Mouse (Mus musculus): ENCODE measurements around the gene Rapgef5.

Rapgef5 gene

GRCm38 (mm10) chr12:117533176-117534086 lies 17.2 kb downstream of the Rapgef5 start:
- DNase-seq: peak; percentile 12

- peak; percentile 8 for DNase-seq
Measured at GRCm38 (mm10) chr12:117534087-117534751, 17.9 kb downstream of the Rapgef5 start.

DNA sequence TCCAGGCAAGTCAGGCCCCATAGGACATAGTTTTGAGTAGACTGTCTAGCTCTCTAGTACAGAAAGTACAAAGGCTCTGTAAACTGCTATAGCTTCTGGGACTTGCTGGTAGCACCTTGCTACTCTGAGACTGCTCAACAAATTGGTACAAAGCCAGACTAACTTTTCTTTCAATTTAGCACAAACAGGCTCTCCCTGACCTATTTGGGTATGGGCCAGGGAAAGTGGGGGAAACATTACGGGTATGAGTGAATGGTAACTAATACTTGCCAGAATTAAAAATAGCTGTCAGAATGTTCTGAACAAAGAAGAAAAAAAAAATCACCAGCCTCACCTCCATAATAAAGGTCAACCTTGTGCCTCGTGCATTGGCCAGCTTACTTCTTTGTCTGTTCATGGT lies 24.1 kb downstream of the Rapgef5 start:
- DNase-seq: no peak

DNA sequence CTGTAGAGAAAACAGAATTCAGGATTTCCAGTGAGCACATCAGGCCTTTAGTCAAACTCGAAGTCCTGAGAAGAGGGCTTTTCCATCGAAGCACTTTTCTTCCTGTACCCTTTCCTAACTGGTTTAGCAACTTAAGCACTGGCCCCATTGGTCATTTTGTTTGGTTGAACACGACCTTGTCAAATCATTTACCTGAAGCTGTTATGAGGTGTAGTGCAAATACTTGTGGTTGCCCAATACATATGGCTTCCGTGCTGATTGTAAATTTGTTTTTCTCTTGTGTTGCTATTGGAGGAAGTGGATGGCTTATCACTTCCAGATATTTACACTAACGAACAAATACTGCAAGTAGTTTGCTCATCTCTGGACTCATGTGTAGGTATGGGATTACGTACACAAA lies 29.0 kb downstream of the Rapgef5 start:
- no peak for DNase-seq

DNA sequence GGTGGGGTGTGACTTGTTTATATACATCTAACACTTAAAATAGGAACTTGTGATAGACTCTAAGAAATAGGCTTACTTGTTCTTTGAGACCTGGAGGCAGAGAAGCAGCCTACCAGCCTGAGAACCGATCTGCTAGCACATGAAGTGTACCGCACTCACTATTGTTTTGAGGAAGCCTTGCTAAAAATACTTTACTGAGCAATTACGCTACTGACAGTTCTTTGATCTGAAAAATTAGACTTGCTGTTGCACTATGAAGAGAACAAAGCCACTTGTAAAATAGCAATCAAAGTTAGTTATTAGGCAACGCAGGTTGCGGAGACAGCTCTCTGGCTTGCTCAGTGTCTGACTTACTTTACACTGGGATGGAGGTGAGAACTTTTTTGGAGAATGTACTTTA lies 37.1 kb downstream of the Rapgef5 start:
- DNase-seq: no peak

DNA sequence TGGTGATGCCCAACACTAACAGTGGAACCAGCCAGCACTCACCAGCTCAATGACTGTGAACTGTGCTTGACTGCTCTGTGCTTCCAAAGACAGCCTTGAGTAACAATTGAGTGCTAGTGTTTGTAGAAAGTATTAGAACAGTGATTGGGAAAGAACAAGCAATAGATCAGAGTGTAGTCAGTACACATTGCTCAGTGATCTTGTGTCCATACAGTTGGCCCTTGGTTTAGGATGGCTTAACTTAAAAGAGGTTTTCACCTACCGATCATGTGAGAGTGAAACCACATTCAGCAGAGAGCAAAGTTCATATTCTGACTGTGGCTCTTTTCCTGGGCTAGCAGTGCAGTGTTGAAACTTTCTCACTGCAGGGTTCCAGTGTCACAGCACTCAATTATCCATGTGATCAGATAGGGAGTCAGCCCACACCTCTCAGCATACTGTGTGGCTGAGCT lies 38.4 kb downstream of the Rapgef5 start:
- DNase-seq: no peak

DNA sequence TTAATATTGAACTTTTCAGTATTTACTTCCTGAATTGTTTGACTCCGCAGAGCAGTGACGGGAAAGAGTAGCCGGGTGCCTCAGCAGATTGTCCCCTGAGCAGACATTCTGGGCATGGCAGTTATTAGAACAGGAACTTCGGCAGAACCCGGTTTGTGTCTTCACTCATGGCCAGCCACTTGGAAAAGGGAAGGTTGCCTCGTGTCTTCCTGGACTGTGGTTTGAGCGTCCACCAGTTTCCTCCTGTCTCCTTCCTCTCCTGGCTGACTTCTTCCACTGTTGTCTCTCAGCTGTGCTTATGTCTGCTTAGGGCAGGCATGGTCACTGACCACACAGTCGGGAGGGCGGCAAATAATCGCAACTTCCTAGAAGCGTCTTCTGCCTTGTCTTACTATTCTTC lies 44.2 kb downstream of the Rapgef5 start:
- DNase-seq: no peak

DNA sequence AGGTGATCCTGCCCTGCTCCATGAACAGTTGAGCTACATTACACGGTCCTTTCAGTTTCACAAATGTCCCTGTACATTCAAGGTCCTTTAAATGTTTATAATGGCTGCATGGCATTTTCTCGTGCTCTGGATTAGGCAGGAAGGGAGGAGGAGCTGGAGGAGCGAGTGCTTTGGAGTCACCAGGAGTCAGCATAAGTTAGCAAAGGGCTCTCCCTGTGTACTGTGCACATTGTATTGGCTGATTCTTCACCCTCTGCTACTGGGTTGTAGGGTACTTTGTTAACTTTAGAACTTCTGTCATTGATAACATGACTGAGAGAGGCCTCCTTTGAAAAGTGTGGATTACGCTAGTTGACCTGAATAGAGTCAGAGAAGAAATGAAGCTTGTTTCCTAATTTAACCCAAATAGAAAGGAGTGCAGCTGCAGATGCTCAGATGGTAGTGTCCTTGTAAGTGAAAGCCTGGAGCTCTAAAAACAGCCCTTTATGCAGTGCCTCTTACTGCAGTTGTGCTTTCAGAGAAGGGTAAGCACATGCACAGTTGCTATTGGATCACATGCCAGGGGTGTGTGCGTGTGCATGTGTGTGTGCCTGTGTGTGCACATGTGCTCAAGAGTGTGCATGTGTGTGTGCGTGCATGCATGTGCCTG lies 45.3 kb downstream of the Rapgef5 start:
- DNase-seq: no peak

- no peak for DNase-seq
Measured at GRCm38 (mm10) chr12:117562085-117562484, 45.8 kb downstream of the Rapgef5 start.

GRCm38 (mm10) chr12:117563859-117564258 lies 47.6 kb downstream of the Rapgef5 start:
- no peak for DNase-seq

- DNase-seq: no peak
Measured at GRCm38 (mm10) chr12:117566298-117566697, 50.0 kb downstream of the Rapgef5 start.

DNA sequence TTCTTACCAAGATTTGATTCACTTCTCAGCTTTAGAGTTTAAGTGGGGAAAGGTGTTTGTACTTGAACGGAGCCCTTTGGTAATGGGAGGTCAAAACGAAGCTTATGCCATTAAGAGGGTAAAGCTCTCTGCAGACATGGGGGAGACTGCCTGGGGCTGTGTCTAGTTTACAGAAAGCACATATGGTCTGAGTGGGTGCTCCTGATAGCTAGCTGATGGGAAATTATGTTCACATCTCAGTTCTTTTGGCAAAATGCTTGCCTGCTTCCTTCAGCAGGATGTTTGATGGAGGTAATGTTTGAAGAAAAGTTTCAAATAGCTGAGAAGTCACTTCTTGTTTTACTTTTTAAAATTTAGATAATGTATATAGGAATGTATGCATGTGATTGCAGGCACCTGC lies 53.4 kb downstream of the Rapgef5 start:
- DNase-seq: no peak

DNA sequence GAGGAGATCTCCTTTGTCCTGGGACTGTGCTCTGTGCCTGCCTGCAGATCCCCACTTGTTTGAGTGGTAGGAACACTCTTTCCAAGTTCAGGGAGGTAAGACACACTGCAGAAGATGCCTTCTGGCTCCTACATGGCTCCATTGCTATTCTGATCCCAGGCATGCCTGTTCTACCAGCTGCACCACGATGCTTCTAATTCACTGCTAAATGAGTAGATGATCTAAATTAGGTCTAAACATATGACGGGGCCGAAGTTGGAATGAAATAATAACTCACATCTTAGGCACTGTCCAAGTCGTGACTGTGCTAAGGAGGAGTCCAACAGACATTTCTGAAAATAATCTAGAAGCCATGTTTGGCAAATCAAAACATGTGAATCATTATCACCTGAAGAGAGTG lies 68.0 kb downstream of the Rapgef5 start:
- no peak for DNase-seq

DNA sequence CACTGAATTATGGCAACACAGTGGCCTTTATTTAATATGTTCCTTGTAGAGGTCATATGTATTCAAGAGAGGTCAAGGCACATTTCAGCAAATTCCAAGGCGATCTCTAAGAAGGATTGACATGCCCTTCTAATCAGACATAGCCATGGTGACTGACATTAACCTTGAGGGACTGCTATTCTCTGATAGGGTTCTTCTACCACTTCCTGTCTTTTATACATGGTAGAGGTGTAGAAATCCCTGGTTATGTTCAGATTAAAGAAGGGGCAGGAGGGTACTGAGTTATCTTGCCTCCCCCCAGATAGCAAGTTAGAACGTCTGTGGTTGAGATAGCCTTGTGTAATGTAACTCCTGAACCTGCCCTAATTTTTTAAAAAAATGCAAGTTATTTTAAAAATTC lies 69.1 kb downstream of the Rapgef5 start:
- no peak for DNase-seq

DNA sequence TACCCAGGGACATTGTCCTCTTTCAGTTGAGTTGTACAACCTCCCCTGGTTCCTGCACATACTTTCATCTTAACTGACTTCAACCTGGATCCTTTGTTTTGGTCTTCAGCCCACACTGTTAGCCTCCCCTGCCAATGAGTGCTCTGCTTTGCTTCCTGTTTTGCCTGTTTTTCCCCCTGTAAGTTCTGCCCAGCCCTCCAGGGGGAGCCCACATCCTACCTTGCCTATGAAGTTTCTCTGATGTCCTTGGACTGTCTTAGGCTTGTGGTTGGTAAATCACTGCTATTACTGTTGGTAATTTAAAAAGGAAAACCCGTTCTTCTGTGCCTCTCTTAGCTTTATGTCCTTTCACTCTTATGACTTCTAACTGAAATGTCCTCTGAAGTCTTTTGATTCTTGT lies 69.8 kb downstream of the Rapgef5 start:
- peak; percentile 11 for DNase-seq

DNA sequence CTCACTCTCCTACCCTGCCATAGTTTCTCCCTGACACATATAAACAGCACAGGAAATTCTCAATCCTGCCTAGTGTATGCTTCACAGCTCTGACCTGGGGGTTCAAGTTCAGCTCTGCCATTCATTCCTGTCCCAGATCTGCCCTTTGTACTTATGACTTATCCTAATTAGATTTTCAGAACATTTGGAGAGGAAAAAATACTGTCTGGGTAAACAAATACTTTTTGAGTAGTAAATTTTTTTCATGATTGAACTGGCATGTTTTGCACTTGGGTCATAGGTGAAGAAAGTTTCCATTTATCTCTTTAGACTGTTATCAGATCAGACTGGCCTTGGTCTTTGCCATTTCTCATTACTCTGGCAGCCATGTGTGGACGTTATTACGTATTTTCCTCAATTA lies 72.9 kb downstream of the Rapgef5 start:
- no peak for DNase-seq

GRCm38 (mm10) chr12:117592019-117592418 lies 75.7 kb downstream of the Rapgef5 start:
- no peak for DNase-seq

- DNase-seq: no peak
Measured at GRCm38 (mm10) chr12:117592583-117592982, 76.3 kb downstream of the Rapgef5 start.

DNA sequence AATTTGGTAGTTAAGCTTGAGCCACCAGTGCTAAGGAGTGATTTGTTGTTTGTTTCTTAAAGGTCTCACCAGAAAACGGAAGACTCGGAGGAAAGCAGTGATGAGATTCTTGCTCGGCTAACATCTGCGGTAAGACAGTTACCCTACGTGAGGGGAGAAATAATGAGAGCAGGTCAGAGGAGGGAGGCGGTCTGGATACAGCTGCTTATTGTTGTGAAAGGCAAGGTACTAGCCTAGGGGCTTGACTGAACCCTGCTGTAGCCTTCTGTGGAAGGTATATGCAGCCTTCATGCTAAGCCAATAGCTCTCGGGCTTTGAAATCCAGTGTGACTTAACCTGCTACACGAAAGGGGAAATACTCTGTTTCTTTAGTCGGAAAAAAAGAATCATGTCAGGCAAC lies 78.9 kb downstream of the Rapgef5 start:
- DNase-seq: no peak

- no peak for DNase-seq
Measured at GRCm38 (mm10) chr12:117598190-117598589, 81.9 kb downstream of the Rapgef5 start.

DNA sequence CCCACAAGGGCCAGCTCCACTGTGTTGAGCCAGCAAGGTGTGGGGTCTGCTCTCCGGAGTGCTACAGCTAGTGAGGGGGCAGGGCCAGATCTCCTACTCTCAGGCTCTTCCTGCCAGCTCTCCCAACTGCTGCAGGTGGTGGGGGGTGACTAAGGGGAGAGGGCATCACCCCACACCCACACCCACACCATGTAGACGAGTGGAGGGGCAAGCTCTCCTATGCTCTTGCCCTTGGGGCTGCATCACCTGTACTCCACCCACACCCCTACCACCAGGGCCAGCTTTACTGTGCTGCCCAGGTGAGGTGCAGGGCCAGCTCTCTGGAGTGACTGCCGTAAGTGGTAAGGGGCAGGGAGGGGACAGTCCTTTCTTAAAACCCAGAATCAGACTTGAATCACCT lies 89.7 kb downstream of the Rapgef5 start:
- no peak for DNase-seq

- no peak for DNase-seq
Measured at GRCm38 (mm10) chr12:117612715-117613114, 96.4 kb downstream of the Rapgef5 start.

DNA sequence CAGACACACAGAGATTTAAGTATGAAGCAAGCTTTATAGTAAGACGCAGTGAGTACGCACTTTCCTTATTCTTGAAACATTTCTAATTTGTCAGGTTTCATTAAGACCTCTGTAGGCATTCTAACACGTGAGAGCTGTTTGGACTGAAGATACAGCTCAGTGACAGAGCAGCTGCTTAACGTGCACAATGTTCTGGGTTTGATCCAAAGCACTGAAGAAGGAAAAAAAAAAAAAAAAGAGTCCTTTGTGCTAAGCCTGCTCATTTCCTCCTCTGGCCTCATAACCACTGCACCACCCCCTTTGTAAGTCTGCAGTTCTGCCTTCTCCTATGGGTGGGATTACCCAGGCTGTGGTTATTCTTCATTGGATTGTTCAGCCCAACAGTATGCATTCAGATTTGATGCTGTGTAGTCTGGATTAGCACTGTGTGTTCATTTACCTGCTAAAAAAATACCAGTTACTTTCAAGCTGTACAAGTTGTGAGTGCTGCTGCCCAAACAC lies 103.3 kb downstream of the Rapgef5 start:
- DNase-seq: no peak

DNA sequence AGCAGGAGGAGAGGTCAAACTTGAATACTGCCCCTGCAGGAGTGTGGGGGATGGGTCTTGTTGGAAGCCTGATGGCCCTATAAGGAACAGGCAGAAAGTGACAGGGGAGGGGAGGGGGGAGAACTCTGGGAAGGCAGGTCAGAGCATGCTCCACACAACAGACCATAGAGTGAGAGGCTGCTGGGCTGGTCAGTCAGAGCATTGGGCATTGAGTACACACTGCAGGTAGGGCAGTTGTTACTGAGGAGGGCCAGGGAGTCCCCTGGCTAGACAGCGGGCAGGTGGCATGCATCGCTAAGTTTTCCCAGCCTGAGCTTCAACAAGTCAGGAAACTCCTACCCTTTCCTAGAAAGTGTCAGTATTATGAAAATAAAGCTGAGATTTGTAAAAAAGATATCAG lies 106.7 kb downstream of the Rapgef5 start:
- no peak for DNase-seq
